Mouse (Mus musculus) megakaryocyte progenitor cell, adult 5-6 weeks (primary cell): ENCODE measurements at regions not wholly inside any gene's neighbourhood (a gene's known extent, or its start where the extent isn't known, plus 50 kb on each side); places are given as distances from the start of the nearest gene placed in this dataset.

Experiments
- ATAC-seq: replicated peaks from 2 replicates; pipeline ENCODE4 v1.8.0; 2016; ENCODE audit warnings: mild to moderate bottlenecking, moderate TSS enrichment, inconsistent platforms; ENCODE audit not compliant: poor library complexity

DNA sequence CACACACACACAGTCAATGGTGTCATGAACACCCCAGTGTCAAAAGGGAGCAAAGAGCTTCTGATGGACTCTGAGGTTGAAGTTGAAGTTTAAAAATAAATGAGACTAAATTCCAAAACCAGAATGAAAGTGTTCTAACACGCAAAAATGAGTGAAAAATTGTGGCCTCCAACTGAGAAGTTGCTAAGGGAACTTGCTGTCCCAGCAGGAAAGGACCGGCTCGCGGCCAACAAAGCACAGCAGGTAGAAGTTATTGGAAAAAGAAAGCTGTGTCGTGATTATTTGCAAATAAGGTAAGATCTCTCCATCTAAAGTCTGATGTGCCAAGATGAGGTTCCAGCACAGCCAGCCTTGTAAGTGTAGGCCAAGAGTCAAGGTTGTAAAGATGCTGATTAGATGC lies 169.7 kb downstream of the Nrp2 start:
- ATAC-seq = no peak

- ATAC-seq = peak; percentile 75
Observed at GRCm38 (mm10) chr1:62875631-62876030, 172.5 kb downstream of the Nrp2 start.

DNA sequence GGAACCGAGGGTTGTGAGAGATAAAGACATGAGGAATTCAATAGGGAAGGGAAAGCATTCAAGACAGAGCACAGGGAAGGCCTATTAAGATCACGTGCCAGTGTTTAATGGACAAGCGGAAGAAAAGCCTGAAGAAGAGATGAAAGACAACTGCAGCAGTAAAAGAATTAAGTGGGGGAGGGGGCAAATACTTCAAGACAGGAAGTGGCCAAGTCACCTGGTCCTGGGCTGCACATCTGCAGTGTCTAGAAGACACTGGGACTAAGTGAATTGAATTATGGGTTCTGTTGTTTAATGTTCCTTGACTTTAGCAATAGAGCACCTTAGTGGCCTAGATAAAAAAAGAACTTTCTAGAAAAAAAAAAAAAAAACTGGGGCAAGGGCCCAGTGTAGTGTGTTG lies 173.6 kb downstream of the Nrp2 start:
- ATAC-seq = no peak

DNA sequence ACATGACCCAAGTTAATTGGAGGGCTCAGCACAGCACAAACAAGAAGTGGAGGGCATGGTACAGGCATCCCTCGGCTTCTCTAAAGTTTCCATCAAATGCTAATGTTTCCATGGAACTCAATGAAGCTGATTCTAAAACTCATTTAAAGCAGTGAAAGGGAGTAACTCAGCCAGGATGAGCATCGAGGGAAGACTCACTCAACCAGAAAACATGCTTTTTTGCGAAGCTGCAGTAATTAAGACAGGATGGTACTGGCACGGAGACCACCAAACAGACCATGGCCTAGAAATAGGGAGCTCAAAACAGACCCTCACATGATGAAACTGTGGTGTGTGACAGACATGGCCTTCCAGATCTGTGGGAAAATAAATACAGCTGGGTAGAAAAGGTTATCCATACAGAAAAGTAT lies 177.8 kb downstream of the Nrp2 start:
- ATAC-seq = no peak

- ATAC-seq = no peak
Observed at GRCm38 (mm10) chr1:62881477-62881876, 178.4 kb downstream of the Nrp2 start.

DNA sequence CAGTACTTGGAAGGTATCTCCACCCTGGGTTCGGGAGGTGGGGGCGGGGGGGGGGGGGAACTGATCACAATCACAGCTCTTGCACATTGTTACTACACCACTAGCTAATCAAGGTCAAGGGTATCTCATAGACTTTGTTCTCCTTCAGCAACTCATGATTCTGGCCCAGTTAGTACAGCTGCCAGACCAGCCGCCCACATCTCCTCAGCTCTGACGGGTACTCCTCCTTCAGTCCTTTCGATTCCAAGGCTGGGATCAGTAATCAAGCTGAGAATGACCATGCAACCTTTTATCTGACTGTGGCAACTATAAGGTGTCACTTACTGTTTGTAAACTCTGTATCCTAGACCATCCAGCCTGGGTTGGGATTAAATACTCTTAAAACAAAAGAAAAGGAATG lies 178.9 kb downstream of the Nrp2 start:
- no peak for ATAC-seq

DNA sequence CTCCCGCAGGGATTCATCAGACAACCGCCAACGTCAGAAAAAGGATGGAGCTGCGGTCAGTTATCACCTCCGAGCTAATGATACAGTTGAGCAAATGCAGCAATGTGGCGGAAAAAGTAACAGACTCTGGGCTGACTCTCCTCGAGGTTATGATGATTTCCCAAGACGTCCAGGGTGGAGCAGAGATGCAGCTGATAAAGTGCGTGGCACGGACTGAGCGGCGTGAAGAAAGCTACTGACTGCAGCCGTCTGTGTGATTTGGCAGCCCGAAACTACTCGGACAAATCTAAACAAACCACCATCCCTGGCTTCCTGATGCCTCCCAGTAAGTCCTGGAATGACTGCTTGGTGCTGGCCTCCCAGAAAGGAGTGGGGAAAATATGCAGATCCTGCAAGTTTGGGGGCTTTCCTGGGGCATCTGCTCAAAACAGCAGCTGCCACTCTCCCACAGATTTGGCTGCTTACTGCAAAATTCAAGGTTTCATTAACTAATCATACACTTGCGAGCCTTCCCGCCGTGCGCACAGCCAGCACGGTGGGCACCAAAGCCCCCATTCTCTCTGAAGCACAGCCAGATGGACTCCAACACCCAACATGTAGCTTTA lies 181.9 kb downstream of the Nrp2 start:
- ATAC-seq = no peak

- ATAC-seq = no peak
Observed at GRCm38 (mm10) chr1:62887585-62888483, 184.7 kb downstream of the Nrp2 start.

DNA sequence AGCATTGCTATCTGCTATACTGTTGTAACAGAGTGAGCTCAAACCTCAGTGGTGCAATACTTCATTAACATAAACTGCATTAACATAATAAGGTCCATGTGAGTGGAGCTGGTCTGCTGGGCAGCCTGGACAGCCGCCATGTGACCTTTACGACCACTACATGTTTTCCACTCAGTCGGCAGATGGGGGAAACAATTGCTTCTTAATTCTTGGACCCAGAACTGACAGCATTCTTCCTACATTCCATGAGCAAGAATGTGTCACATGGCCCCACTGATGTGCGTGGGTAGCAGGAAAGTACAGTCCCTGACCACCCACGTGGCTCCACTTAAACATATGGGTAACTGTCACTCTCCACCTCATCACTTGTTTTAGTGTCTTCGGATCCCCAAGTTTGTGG lies 198.3 kb downstream of the Nrp2 start:
- ATAC-seq = no peak

GRCm38 (mm10) chr1:62901871-62902270 lies 198.8 kb downstream of the Nrp2 start:
- ATAC-seq = no peak

- ATAC-seq = no peak
Observed at GRCm38 (mm10) chr1:62902931-62903453, 199.9 kb downstream of the Nrp2 start.

DNA sequence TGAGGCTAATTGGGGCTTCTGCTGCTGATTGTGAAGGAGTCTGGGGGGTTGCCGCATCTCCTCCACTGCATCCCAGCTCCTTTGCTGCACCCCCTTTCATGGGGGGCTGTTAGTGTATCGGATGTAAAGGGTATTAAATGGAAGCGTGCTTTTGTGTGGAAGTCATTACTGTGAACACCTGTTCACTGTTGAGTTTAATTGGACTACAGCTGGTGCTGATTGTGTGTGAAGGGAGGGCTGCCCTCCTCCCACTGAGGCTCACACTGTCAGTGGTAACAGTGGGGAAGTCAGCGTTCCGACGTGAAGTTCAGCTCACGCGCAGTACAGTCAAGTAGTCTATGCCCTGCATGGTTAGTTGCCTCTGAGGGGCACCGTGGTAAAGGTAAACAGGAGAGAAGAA lies 202.7 kb downstream of the Nrp2 start:
- no peak for ATAC-seq

DNA sequence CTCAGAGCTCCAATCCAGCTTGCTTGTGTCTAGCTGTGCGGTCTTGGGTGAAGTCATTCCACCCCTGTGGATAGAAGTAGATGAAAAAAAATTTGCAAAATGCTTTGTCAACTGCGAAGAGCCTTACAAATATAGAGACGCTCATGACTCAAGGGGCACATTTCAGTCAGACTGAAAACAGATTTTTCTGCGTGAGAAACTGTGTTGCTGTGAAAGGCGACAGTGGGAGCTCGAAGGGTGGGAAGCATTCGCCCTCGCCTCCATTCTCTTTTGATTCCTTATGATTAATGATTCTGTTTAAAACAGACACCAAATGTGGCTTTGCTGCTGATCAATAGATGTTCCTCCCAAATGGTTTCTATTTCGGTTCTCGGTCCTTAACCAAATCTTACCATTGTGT lies 204.2 kb downstream of the Nrp2 start:
- ATAC-seq = no peak
